Mouse (Mus musculus) heart, embryonic 14.5 days (tissue): ENCODE data around the gene Ints13. TPM values are rescaled to one million over a fixed set of nuclear protein-coding genes. Genes with fewer than 3 reads are reported as not detected.

Experiments
- ATAC-seq: fragments of 200-750 bp; cut with Nextera tagmentation; 2 replicates; pipeline ENCODE4 v1.8.0; 2017; ENCODE audit warnings: low read depth, moderate TSS enrichment; ENCODE audit not compliant: insufficient number of reproducible peaks, insufficient read depth, low FRiP score
- H3K27ac ChIP-seq, 2 experiments: fragments of 200-500 bp in 1 of 2; fragments of 300-500 bp in 1 of 2; sonication (generic) in 1 of 2; replicated peaks in 1 of 2; 2 replicates each; pipeline ENCODE4 v1.5.1; 2012 to 2014; ENCODE audit warnings: low read depth in 2 of 2, low read length in 2 of 2, control low read depth in 1 of 2, mild to moderate bottlenecking in 1 of 2, mixed read lengths in 1 of 2; ENCODE audit not compliant: control insufficient read depth in 1 of 2, insufficient read depth in 1 of 2
- H3K27me3 ChIP-seq: fragments of 300-500 bp; sonication (generic); 2 replicates; pipeline ENCODE4 v1.6.1; 2014; ENCODE audit warnings: mild to moderate bottlenecking, low read length, control low read depth; ENCODE audit not compliant: control insufficient read depth, insufficient read depth
- H3K36me3 ChIP-seq: fragments of 300-500 bp; sonication (generic); 2 replicates; pipeline ENCODE4 v1.6.1; 2014; ENCODE audit warnings: mild to moderate bottlenecking, control low read depth, low read length, mixed read lengths; ENCODE audit not compliant: control insufficient read depth, insufficient read depth
- H3K4me1 ChIP-seq, 2 experiments: fragments of 200-500 bp in 1 of 2; fragments of 300-500 bp in 1 of 2; sonication (generic) in 1 of 2; 2 replicates each; pipeline ENCODE4 v1.6.1; 2012 to 2014; ENCODE audit warnings: low read length in 2 of 2, control low read depth in 1 of 2, mixed read lengths in 1 of 2; ENCODE audit not compliant: control insufficient read depth in 2 of 2, insufficient read depth in 2 of 2
- H3K4me2 ChIP-seq: fragments of 300-500 bp; sonication (generic); 2 replicates; pipeline ENCODE4 v1.6.1; 2014; ENCODE audit warnings: mild to moderate bottlenecking, low read length
- H3K4me3 ChIP-seq, 2 experiments: fragments of 200-500 bp in 1 of 2; fragments of 300-500 bp in 1 of 2; sonication (generic) in 1 of 2; 2 replicates each; pipeline ENCODE4 v1.5.1; 2012 to 2014; ENCODE audit warnings: low read length in 2 of 2, mild to moderate bottlenecking in 2 of 2, control low read depth in 1 of 2, low read depth in 1 of 2, moderate library complexity in 1 of 2; ENCODE audit not compliant: control insufficient read depth in 1 of 2, insufficient read depth in 1 of 2
- H3K9ac ChIP-seq: fragments of 300-500 bp; sonication (generic); 2 replicates; pipeline ENCODE4 v1.6.1; 2014; ENCODE audit warnings: mild to moderate bottlenecking, low read length
- H3K9me3 ChIP-seq: fragments of 300-500 bp; sonication (generic); 2 replicates; pipeline ENCODE4 v1.6.1; 2016; ENCODE audit warnings: low read length, control low read depth; ENCODE audit not compliant: control insufficient read depth
- WGBS: fragments of 180-500 bp; shearing (Covaris S2); extraction: QIAGEN DNeasy Blood & Tissue Kit; methylation state at CpG from one replicate; pipeline ENCODE4 v1.1.7; 2014; 5-methylcytosine and 5-hydroxymethylcytosine counted together
- polyA plus RNA-seq: library from polyadenylated mRNA; unstranded; fragments of >200 nt; fragmentation: Nextera tagmentation; extraction: Ambion mirVana; gene quantifications from 2 replicates; pipeline ENCODE4 v1.2.1, GENCODE M21; 2014

Gene Ints13
- polyA plus RNA-seq, 1 experiment from 2014 or later: 41.3 TPM

GRCm38 (mm10) chr6:146603651-146604050 lies 26.0 kb upstream of the Ints13 start:
- WGBS: 82% methylated on average over 10 of the region's 10 CpGs
- no peak overlapping the region for H3K4me3 ChIP-seq
- ATAC-seq: no peak
- peaks cover 97% of the 10 kb centered on the region for H3K36me3 ChIP-seq
- no peaks in the 10 kb centered on the region for H3K9me3 ChIP-seq
- H3K4me2 ChIP-seq: no peak overlapping the region
- H3K27me3 ChIP-seq: no peaks in the 10 kb centered on the region
- H3K27ac ChIP-seq: no peak overlapping the region
- H3K9ac ChIP-seq: no peak overlapping the region
- no peaks in the 10 kb centered on the region for H3K4me1 ChIP-seq

- 75% methylated on average over 4 of the region's 4 CpGs for WGBS
- Histone ChIP-seq H3K4me3 (no peak overlapping the region), H3K4me2 (no peak overlapping the region), H3K27me3 (no peaks in the 10 kb centered on the region), H3K9ac (no peak overlapping the region), H3K27ac (no peak overlapping the region), H3K36me3 (peaks cover 96% of the 10 kb centered on the region), H3K9me3 (no peaks in the 10 kb centered on the region), H3K4me1 (no peaks in the 10 kb centered on the region)
- no peak for ATAC-seq
Measured at GRCm38 (mm10) chr6:146602601-146603000, 25.0 kb upstream of the Ints13 start.

GRCm38 (mm10) chr6:146585134-146585533 lies 7.5 kb upstream of the Ints13 start:
- Histone ChIP-seq H3K36me3 (peaks cover 41% of the 10 kb centered on the region), H3K9me3 (no peaks in the 10 kb centered on the region), H3K4me1 (peaks cover 0 to 3% of the 10 kb centered on the region in 2 experiments; a peak in 2 of 4 replicates), H3K4me3 (no peak overlapping the region), H3K27me3 (no peaks in the 10 kb centered on the region), H3K27ac (no peak overlapping the region), H3K4me2 (no peak overlapping the region), H3K9ac (no peak overlapping the region)
- WGBS: 92% methylated on average over 5 of the region's 5 CpGs
- ATAC-seq: no peak

GRCm38 (mm10) chr6:146583366-146584046 lies 5.9 kb upstream of the Ints13 start:
- Histone ChIP-seq H3K4me2 (no peak overlapping the region), H3K4me1 (peaks cover 0 to 13% of the 10 kb centered on the region in 2 experiments; a peak in 2 of 4 replicates), H3K27me3 (no peaks in the 10 kb centered on the region), H3K9me3 (no peaks in the 10 kb centered on the region), H3K4me3 (no peak overlapping the region), H3K36me3 (peaks cover 25% of the 10 kb centered on the region), H3K9ac (no peak overlapping the region), H3K27ac (no peak overlapping the region)
- WGBS: 56% methylated on average over 2 of the region's 2 CpGs
- no peak for ATAC-seq

GRCm38 (mm10) chr6:146580381-146580926 lies 2.8 kb upstream of the Ints13 start:
- H3K9me3 ChIP-seq: no peaks in the 10 kb centered on the region
- peaks cover 0 to 24% of the 10 kb centered on the region in 2 experiments; a peak in 2 of 4 replicates for H3K4me1 ChIP-seq
- no peak for ATAC-seq
- H3K9ac ChIP-seq: no peak overlapping the region
- H3K36me3 ChIP-seq: peaks cover 5% of the 10 kb centered on the region; the same call in 1 of the 2 replicates
- H3K27me3 ChIP-seq: no peaks in the 10 kb centered on the region
- H3K4me3 ChIP-seq: no peak overlapping the region
- H3K27ac ChIP-seq: no peak overlapping the region
- WGBS: 33% methylated on average over 2 of the region's 2 CpGs
- no peak overlapping the region for H3K4me2 ChIP-seq

GRCm38 (mm10) chr6:146578586-146578985 lies 951 bp upstream of the Ints13 start:
- ATAC-seq: no peak
- Histone ChIP-seq H3K9me3 (no peaks in the 10 kb centered on the region), H3K27me3 (no peaks in the 10 kb centered on the region), H3K4me1 (peaks cover 0 to 33% of the 10 kb centered on the region in 2 experiments; a peak in 2 of 4 replicates), H3K4me2 (peak overlapping the region; percentile 89), H3K36me3 (peaks cover 12% of the 10 kb centered on the region), H3K9ac (peak overlapping the region; percentile 95), H3K27ac (peak overlapping the region; percentile 70 to 96), H3K4me3 (peak overlapping the region; percentile 64 to 86)
- 9% methylated on average over 7 of the region's 7 CpGs for WGBS

GRCm38 (mm10) chr6:146578111-146578531 lies 486 bp upstream of the Ints13 start:
- peak overlapping the region; percentile 89 for H3K4me2 ChIP-seq
- peaks cover 0 to 33% of the 10 kb centered on the region in 2 experiments; a peak in 2 of 4 replicates for H3K4me1 ChIP-seq
- H3K9ac ChIP-seq: peak overlapping the region; percentile 95
- H3K36me3 ChIP-seq: peaks cover 12% of the 10 kb centered on the region
- H3K4me3 ChIP-seq: peak overlapping the region; percentile 64 to 86
- ATAC-seq: peak; percentile 50; the same call in 1 of the 2 replicates
- peak overlapping the region; percentile 70 to 96 for H3K27ac ChIP-seq
- under 1% methylated on average over 22 of the region's 22 CpGs for WGBS
- no peaks in the 10 kb centered on the region for H3K9me3 ChIP-seq
- H3K27me3 ChIP-seq: no peaks in the 10 kb centered on the region
